Mouse (Mus musculus): ENCODE measurements around the gene Usp44.

DNA sequence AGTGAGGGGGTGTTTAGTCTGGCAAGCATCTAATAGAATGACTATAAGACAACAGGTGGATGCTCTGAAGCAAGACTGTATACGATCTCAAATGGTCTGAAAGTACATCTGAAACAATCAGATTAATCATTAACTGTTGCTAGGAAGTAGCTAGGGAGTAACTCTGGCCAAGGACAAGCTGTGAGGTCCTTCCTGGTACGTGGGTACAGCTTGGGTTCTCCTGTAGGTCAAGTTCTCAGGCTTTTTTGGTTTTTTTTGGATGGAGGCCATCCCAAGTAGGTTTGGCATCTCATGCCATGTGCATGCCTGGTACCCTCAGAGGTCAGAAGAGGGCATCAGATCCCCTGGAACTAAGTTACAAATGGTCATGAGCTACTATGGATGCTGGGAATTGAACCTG is 67.9 kb downstream of the Usp44 start:
- TF ChIP-seq CTCF (conservative IDR thresholded peaks at IDR 0.05 in 1 of 2, IDR thresholded peaks at IDR 0.05 in 1 of 2; ENCODE audit: low read depth in 2 of 2, low read length in 2 of 2): no peak
- TF ChIP-seq POLR2A (IDR thresholded peaks at IDR 0.05; ENCODE audit: low read depth, low read length): no peak
- no peak for TF ChIP-seq CHD1 (IDR thresholded peaks at IDR 0.05; ENCODE audit: low read depth, low read length)
- TF ChIP-seq ZC3H11A (IDR thresholded peaks at IDR 0.05; ENCODE audit: low read depth, low read length): no peak
- TF ChIP-seq EP300 (IDR thresholded peaks at IDR 0.05; ENCODE audit: low read length): no peak
- TF ChIP-seq UBTF (IDR thresholded peaks at IDR 0.05; ENCODE audit: low read depth, low read length): no peak

Measured in CH12.LX (cell line).